Mouse (Mus musculus): ENCODE data around the gene Calca. TPM values are rescaled to one million over a fixed set of nuclear protein-coding genes. Genes with fewer than 3 reads are reported as not detected.
"Not testable (repeated sequence)": the region's sequence is repeated elsewhere in the genome, so short reads cannot be mapped to it uniquely, and the experiment has no call there.

The Calca gene
- 2.5 and 3.6 TPM in 2 replicates for polyA plus RNA-seq (2015; fragmentation: Nextera tagmentation; extraction: Ambion mirVana)

DNA sequence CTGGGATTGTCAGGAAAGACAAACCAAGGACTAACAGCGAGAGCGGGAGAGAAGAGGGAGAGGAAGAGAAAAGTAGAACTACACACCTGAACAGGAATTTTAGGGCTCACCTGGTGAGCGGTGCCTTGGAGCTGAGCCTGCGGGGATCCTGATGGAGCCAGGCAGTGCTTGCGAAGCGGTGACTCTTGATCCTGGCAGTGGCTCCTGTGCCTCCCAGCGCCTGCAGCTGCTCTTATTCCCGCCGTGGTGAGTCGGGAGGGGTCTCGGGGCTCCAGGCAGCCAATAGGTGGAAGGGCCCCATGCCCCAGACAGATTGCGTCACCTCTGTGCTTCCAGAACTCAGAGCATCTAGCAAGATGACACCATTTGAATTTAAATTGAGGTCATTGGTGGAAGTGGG, at the start of gene Calca:
Calca (minus strand) TSS at position 256 of the 400 bp plus-strand sequence.
- peaks cover 38% of the 10 kb centered on the region for H3K27me3 ChIP-seq
- ATAC-seq (ENCODE audit: borderline replicate concordance, extremely low read depth, low FRiP score, low TSS enrichment) = no peak
- no peak within 1 kb of the TSS for H3K27ac ChIP-seq
- peak within 1 kb of the TSS; percentile 24; the same call in 1 of the 2 replicates for H3K9ac ChIP-seq
- WGBS = 0% methylated on average over 12 of the region's 12 CpGs
- peak within 1 kb of the TSS; percentile 34 for H3K4me3 ChIP-seq
- peak within 1 kb of the TSS; percentile 71 for H3K4me2 ChIP-seq
- no peaks in the 10 kb centered on the region for H3K36me3 ChIP-seq
- peaks cover 8% of the 10 kb centered on the region; the same call in 1 of the 2 replicates for H3K4me1 ChIP-seq
- no peaks in the 10 kb centered on the region for H3K9me3 ChIP-seq

GRCm38 (mm10) chr7:114672697-114673096, 36.5 kb upstream of the Calca start:
- ATAC-seq (ENCODE audit: borderline replicate concordance, extremely low read depth, low FRiP score, low TSS enrichment) = no peak
- Histone ChIP-seq H3K4me3 (no peak overlapping the region), H3K27ac (no peak overlapping the region), H3K4me1 (no peaks in the 10 kb centered on the region), H3K4me2 (no peak overlapping the region), H3K9ac (no peak overlapping the region), H3K27me3 (no peaks in the 10 kb centered on the region), H3K36me3 (no peaks in the 10 kb centered on the region), H3K9me3 (no peaks in the 10 kb centered on the region)
- WGBS = 24% methylated on average over 2 of the region's 2 CpGs

DNA sequence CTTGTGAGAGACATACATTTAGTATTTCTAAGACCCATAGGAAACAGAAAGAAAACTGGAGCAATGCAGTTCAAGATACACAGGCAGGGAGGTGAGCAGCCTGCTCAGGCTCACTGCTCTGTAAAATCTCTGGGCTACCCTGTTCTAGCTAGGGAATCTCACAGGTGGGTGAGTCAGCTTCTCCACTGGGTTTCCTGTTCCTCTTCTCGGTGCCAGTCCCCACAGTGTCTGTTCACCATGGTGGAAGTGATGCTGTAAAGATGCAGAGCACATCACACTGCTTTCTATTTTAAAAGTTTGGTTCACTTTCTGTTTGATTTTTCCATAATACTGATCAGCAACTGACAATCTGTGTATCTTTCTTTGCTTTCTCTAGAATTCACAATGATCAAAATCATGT, 35.2 kb upstream of the Calca start:
- WGBS = 54% methylated on average over 1 of the region's 1 CpGs
- Histone ChIP-seq H3K9me3 (no peaks in the 10 kb centered on the region), H3K4me2 (no peak overlapping the region), H3K4me1 (no peaks in the 10 kb centered on the region), H3K9ac (no peak overlapping the region), H3K27me3 (no peaks in the 10 kb centered on the region), H3K4me3 (no peak overlapping the region), H3K36me3 (no peaks in the 10 kb centered on the region), H3K27ac (no peak overlapping the region)
- ATAC-seq (ENCODE audit: borderline replicate concordance, extremely low read depth, low FRiP score, low TSS enrichment) = no peak

DNA sequence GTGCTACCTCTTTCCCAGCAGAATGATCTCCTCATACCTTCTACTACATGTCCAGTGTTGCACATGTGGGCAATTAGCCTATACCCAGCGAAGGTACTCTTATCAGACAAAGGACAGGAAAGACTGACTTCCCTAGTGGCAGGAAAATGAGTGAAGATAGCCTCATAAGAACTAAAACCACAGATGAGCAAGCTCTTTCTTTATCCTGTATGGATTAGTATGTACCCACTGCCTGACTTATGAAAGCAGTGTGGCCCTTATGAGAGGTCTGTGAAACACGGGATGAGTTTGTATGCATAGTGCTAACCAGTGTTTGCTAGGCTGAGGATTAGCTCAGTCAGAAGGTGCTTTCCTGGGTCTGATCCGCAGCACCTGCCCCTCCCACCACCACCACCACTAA, 13.6 kb upstream of the Calca start:
- no peak overlapping the region for H3K9ac ChIP-seq
- H3K9me3 ChIP-seq = no peaks in the 10 kb centered on the region
- no peak for ATAC-seq (ENCODE audit: borderline replicate concordance, extremely low read depth, low FRiP score, low TSS enrichment)
- no peaks in the 10 kb centered on the region for H3K36me3 ChIP-seq
- H3K4me3 ChIP-seq = no peak overlapping the region
- no peaks in the 10 kb centered on the region for H3K27me3 ChIP-seq
- 39% methylated on average over 3 of the region's 3 CpGs for WGBS
- H3K4me1 ChIP-seq = no peaks in the 10 kb centered on the region
- H3K4me2 ChIP-seq = no peak overlapping the region
- H3K27ac ChIP-seq = no peak overlapping the region

DNA sequence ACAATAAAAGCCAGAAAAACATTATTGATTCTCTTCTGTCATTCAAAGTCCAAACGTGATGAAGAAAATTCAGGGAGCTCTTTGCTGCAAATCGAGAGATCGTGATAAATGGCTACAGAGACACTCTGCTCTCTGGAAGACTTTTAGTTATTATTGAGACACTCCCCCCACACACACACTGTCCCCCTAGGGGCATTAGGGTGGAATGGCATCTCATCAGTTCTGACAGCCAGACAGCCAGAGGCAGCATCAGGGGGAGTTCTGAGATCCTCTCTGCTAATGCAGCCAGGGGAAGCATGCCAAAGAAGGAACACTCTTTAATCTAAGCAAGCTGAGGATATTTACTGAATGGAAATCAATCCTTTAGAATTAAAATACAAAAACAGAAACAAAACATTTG, 12.6 kb upstream of the Calca start:
- no peak overlapping the region for H3K4me3 ChIP-seq
- no peak overlapping the region for H3K4me2 ChIP-seq
- WGBS = 60% methylated on average over 3 of the region's 3 CpGs
- no peaks in the 10 kb centered on the region for H3K4me1 ChIP-seq
- no peak overlapping the region for H3K27ac ChIP-seq
- no peak for ATAC-seq (ENCODE audit: borderline replicate concordance, extremely low read depth, low FRiP score, low TSS enrichment)
- no peak overlapping the region for H3K9ac ChIP-seq
- no peaks in the 10 kb centered on the region for H3K27me3 ChIP-seq
- no peaks in the 10 kb centered on the region for H3K9me3 ChIP-seq
- H3K36me3 ChIP-seq = no peaks in the 10 kb centered on the region

DNA sequence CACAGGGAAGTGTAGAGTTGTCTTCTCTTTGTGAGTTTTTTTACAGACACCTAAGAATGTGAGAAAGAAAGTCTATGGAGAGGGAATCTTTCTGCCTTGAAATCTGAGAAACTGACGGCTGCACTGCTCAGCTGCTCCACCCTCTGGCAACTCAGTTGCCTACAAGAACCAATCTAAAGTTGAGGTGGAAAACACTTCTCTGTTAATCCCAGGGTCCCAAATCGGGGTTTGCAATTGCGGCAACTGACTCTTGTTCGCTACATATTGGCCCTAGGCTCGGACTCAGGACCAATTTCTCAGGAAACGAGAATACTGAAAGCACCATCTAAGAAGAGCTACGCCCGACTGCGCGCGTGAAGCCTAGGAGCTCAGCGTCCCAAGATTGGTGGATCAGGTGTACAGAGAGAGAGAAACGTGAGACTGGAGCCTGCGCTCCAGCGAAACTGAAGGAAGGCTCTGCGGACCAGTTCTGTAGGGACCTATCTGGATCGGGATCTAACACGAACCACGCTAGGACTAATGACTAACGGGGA, 522 bp downstream of the Calca start:
- H3K27me3 ChIP-seq = peaks cover 38% of the 10 kb centered on the region
- 1% methylated on average over 20 of the region's 20 CpGs for WGBS
- H3K4me2 ChIP-seq = peak overlapping the region; percentile 71
- H3K27ac ChIP-seq = no peak overlapping the region
- H3K9me3 ChIP-seq = no peaks in the 10 kb centered on the region
- H3K4me3 ChIP-seq = peak overlapping the region; percentile 34
- ATAC-seq (ENCODE audit: borderline replicate concordance, extremely low read depth, low FRiP score, low TSS enrichment) = no peak
- H3K4me1 ChIP-seq = peaks cover 8% of the 10 kb centered on the region; the same call in 1 of the 2 replicates
- no peaks in the 10 kb centered on the region for H3K36me3 ChIP-seq
- H3K9ac ChIP-seq = peak overlapping the region; percentile 24; the same call in 1 of the 2 replicates

- Histone ChIP-seq H3K27me3 (peaks cover 38% of the 10 kb centered on the region), H3K4me2 (no peak overlapping the region), H3K27ac (no peak overlapping the region), H3K4me3 (no peak overlapping the region), H3K9ac (no peak overlapping the region), H3K36me3 (no peaks in the 10 kb centered on the region), H3K9me3 (no peaks in the 10 kb centered on the region), H3K4me1 (peaks cover 8% of the 10 kb centered on the region; the same call in 1 of the 2 replicates)
- 50% methylated on average over 7 of the region's 7 CpGs for WGBS
- ATAC-seq (ENCODE audit: borderline replicate concordance, extremely low read depth, low FRiP score, low TSS enrichment) = no peak
These were observed 1.8 kb downstream of the Calca start for GRCm38 (mm10) chr7:114634386-114634785.

DNA sequence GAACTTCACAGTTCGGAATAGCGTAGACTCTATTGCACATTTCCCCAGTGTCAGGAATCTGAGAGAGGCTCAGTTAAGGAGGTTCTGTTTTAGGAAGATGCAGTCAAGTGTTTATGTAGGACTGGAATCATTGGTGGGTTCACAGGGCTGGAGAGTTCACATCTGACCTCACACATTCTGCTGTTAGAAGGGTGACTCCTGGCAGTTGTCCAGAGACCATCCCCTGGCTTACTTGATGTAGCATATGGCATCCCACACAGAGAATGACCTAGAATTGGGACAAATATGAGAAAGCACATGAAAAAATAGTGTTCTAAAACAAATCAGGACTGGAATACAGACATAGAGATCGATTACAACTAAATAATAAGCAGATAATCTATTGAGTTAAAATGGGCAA, 10.2 kb downstream of the Calca start:
- Histone ChIP-seq H3K27me3 (no peaks in the 10 kb centered on the region), H3K9ac (no peak overlapping the region), H3K36me3 (no peaks in the 10 kb centered on the region), H3K4me1 (no peaks in the 10 kb centered on the region), H3K4me2 (no peak overlapping the region), H3K9me3 (no peaks in the 10 kb centered on the region), H3K27ac (no peak overlapping the region), H3K4me3 (no peak overlapping the region)
- WGBS = 82% methylated on average over 3 of the region's 3 CpGs
- no peak for ATAC-seq (ENCODE audit: borderline replicate concordance, extremely low read depth, low FRiP score, low TSS enrichment)

DNA sequence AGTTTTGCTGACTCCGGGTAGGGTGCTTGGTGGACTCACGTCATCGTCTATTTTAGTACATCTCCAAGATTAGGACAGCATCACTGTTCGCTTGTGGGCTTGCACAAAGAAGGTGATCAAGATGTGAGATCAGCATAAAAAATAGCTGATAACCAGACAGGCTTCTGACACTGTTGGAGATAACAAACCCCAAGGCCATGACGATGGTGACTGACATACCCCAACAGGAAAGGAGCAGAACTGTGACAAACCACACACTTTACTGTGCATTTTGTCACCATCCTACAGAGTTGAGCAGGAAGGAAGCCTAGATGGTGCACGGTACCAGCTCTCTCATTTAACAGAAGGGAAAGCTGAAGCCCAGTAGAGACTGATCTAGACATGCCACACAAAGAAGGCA, 19.4 kb downstream of the Calca start:
- Histone ChIP-seq H3K9ac (no peak overlapping the region), H3K4me2 (no peak overlapping the region)

GRCm38 (mm10) chr7:114594391-114594790, 41.8 kb downstream of the Calca start:
- H3K9ac ChIP-seq; H3K9me3 ChIP-seq; H3K4me2 ChIP-seq; H3K36me3 ChIP-seq; ATAC-seq (ENCODE audit: borderline replicate concordance, extremely low read depth, low FRiP score, low TSS enrichment); H3K4me1 ChIP-seq; H3K4me3 ChIP-seq; H3K27ac ChIP-seq; H3K27me3 ChIP-seq: not testable (repeated sequence)
- 91% methylated on average over 8 of the region's 8 CpGs for WGBS

More for the DNA sequence above, 19.4 kb downstream of the Calca start:
- WGBS = 87% methylated on average over 6 of the region's 6 CpGs
- Histone ChIP-seq H3K36me3 (no peaks in the 10 kb centered on the region), H3K27ac (no peak overlapping the region), H3K4me3 (no peak overlapping the region), H3K4me1 (no peaks in the 10 kb centered on the region), H3K9me3 (no peaks in the 10 kb centered on the region), H3K27me3 (no peaks in the 10 kb centered on the region)
- ATAC-seq (ENCODE audit: borderline replicate concordance, extremely low read depth, low FRiP score, low TSS enrichment) = no peak

GRCm38 (mm10) chr7:114582441-114582840, 53.7 kb downstream of the Calca start:
- no peak overlapping the region for H3K9ac ChIP-seq
- H3K4me2 ChIP-seq = no peak overlapping the region
- H3K9me3 ChIP-seq = no peaks in the 10 kb centered on the region
- no peaks in the 10 kb centered on the region for H3K27me3 ChIP-seq
- no peak overlapping the region for H3K27ac ChIP-seq
- 44% methylated on average over 2 of the region's 2 CpGs for WGBS
- H3K4me3 ChIP-seq = no peak overlapping the region
- H3K36me3 ChIP-seq = no peaks in the 10 kb centered on the region
- no peak for ATAC-seq (ENCODE audit: borderline replicate concordance, extremely low read depth, low FRiP score, low TSS enrichment)
- H3K4me1 ChIP-seq = no peaks in the 10 kb centered on the region

Data from lung, embryonic 15.5 days (tissue).